Mouse (Mus musculus) kidney, adult 9 months (tissue): ENCODE data around the gene Dyrk1a.

Source experiments
- DNase-seq: peaks from one replicate; pipeline ENCODE4 v3.0.0; 2022

The Dyrk1a gene

DNA sequence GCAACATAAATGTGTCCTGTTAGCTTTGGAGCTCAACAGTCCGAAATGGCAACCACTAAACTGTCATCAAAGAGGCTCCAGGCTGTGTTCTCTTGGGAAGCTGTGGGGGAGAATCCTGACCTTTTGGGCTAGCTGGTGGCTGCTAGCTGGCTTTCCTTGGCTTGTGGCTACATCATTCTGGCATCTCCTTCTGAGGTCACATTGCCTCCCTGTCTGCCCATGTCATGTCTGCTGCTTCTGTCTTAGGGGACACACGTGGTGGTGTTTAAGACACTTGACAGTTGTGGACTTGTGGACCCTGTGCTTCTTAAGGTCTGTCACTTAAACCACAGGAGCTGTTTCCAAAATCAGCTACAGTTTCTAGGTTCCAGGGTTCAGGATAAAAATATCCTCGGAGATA is 21.7 kb downstream of the Dyrk1a start:
- no peak for DNase-seq

DNA sequence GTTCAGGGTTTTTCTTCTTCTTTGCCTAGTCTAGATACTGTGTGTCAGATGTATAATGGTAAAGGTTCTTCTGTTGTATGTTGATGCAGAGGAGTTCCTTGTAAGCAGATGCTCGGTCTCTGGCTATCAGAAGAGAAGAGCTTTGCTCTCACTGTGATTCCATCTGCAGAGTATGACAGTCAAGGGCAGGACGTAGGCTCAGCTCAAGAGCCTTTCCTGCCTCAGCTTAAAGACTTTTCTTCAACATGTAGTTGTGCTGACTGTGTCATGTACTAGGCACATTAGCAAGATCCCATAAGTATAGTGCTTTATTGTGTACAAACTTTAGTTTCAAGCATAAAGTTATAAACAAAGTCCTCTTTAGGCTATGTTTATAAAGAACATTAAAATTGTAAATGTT is 26.8 kb downstream of the Dyrk1a start:
- DNase-seq: no peak

DNA sequence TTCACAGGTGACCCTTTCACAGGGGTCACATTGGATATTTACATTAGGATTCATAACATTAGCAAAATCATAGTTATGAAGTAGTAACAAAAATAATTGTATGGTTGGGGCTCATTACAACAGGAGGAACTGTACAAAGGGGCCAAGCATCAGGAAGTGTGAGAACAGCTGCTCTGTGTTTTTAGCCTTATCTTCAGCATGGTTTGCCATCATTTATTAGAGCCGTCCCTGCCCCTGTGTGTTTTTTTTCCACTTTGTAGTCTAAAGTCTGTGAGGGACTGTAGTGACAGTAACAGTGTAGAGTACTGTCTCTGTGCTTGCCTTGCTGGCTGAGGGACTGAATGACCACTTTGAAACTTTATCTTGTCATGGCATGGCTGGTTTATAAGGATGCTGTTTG is 27.8 kb downstream of the Dyrk1a start:
- DNase-seq: no peak

DNA sequence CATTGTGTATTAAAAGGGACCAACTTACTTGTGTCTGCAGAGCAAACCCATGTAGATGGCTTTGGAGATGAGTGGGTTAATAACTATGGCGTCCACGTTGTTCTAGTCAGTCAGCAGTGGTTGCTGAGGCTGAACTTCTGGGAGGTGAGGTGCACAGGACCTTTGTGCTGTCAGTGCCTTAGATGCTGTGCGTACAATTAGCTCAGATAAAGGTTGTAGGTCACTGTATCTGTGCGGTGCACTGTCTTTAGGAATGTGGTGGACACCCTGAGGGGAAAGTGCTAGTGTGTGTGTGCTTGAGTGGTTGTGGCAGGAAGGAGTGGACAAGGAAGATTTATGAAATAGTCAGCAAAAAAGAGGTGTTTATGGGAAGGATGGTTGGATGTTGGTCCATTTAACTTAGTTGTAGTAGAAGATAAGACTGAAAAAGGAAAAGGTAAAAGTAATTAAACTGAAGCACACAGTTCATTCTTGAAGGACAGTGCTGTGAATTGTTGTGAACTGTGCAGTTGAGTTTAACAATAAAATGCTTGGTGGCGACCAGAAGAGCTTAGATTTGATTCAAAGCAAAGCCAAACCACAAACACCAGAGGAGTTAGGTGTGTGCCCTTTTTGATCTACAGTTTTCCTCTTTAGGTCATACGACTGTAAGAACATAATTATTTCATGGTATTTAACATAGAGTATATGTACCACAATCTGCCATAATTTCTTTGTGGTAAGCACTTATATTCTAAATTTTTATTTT is 30.3 kb downstream of the Dyrk1a start:
- DNase-seq: no peak

DNA sequence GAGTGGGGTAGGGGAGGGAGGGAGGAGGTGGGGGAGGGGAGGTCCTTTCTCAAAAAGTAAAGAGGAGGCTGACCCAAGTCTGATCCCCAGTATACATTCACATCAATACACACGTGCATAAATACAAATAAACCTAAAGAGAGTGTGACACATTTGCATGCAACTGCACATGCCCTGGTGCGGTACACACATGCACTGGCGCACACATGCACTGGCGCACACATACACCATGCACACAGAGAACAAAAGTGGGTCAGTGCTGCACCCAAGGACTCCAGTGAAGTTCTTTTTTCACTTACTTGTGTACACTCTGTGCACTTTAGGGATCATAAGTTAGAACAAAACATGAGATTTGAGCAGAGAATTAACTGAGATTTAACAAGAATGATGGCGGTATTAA is 31.3 kb downstream of the Dyrk1a start:
- DNase-seq: no peak

DNA sequence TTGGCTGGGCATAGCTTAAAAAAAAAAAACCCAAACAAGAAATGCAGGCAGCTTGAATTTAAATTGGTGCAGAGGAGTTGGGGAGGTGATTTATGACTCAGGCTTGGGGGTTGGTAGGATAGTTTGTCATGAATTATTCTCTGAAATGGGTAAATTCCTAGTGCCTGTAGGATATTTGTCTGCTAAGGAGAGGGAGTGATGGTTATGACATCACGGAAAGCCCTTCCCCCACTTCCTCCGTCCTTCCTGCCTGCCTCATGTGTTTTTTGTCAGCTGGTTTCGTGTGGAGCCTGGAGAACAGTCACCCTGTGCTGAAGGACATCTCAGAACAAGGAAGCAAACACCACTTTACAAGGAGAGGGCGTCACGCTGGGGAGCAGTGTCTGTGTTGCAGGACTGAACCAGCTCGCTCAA is 31.7 kb downstream of the Dyrk1a start:
- peak; percentile 70 for DNase-seq

DNA sequence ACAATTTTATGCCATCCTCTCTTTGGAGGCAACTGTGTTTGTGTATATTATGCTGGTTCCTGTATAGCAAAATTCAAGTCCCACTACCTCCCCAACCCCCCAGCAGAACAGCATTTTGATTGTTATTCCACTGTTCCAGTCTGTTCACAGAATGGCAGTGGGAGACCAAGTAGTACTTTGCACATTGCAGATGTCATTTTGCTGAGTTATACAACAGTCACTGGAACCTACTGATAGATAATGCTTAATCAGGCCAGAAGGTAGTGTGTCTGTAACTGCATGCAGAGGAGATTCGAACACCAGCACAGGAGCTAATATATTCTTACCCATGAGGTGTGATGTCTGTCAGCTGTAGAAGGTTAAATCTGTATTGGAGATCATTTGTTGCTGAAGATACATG is 32.4 kb downstream of the Dyrk1a start:
- DNase-seq: no peak

DNA sequence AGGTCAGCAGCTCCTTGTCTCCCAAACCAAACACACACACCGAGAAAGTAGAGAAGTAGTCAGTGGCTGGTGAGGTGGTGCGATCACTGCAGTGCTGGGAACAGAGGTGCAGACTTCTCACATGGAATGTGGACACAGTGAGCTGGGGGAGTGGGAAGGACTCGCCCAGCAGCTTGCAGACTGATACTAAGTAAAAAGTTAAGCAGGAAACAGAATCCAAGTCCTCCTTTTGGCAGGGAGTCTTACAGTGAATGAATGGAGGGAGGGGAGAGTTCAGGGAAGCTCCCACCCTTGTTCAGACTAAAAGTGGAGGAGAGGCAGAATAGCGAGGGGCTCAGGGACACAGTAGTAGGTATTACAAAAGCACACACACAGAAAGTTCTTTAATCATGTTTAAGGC is 32.9 kb downstream of the Dyrk1a start:
- no peak for DNase-seq

DNA sequence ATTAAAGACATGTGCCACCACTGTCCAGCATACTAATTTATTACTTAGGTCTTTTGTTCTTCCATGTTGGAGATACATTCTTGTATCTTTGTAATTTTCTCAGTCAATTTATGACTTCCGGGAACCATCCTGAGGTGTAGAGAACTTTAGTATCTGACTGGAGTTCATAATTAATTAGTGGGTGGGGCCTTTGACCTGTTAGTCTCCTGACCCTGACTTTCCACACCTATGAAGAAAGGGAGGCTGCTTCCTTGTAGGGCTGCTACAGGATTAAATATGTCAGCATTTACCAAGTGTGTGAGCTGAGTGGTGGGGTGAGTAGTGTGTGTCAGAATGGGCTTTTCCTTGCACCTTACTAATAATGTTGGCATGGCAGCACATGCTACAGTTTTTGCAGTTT is 36.4 kb downstream of the Dyrk1a start:
- DNase-seq: peak; percentile 48

DNA sequence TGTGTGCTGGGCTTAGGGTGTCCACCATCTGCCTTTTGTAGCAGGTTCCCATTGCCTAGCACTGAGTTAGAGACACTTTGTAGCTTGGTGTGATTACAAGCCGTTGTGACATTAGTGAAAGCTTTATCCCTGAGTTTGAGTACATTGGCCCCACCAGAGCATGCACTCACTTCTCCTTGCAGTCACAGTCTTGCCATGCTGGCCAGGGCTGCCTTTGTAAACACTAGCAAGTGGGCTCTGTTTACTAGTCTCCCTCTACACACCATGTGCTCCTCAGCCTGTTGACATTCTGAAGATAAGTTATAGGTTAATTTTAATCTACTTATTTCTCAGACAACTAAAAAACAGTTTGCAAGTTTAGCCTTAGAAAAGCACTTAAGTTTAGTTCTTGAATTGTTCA is 37.7 kb downstream of the Dyrk1a start:
- DNase-seq: no peak

DNA sequence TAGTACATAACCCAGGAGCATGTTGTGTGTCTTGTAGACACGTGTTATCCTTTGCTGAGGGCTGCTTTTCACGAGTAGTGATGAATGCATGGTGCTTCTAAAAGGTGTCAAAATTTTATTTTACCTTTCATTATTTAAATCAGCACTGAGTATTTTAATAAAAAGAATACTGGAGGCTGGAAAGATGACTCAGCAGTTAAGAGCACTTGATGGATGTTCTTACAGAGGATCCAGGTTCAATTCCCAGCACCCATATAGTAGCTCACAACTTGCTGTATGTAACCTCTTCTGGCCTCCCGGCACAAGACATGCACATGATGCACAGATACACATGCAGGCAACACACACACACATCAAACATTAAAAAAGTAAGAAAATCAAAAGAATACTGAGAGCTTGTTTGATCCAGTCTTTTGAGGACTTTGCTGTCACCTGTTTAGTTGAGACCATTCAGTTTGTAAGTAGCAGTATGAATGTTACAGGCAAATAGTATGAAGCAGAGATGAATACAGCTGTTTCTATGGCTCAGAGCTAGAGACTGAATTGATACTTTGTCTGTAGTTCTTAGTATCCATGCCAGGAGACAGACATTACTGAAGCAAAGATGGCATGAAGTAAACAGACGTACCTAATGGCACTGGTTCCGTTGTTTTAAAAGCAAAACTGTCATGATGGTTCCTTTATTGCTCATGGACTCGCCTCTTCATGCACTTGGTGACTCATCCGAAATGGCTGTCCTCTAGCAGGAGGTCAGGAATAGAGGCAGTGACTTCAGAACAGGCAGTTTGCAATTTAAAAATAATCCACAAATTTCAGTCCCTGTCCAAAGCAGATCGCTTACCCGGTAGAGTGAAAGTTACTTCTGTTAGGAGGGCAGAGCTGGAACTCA is 39.1 kb downstream of the Dyrk1a start:
- DNase-seq: no peak

DNA sequence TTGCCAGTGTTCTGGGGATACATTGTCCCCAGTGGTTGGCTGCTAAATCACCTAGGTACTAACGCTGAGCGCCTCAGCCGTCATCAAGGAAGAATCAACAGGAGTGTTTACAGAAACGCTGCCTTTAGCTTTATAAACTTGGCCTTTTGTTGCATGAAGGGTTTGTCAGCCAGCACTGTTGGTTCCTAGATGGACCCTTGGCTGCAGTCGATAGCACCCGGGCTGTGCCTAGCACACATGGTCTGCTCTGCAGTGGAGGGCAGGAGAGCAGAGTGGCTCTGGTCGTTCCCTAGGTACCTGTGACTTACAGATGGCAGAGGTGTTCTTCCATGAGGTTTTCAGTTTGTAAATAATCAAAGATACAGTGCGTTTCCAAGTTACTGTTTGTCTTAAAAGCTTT is 42.8 kb downstream of the Dyrk1a start:
- no peak for DNase-seq

DNA sequence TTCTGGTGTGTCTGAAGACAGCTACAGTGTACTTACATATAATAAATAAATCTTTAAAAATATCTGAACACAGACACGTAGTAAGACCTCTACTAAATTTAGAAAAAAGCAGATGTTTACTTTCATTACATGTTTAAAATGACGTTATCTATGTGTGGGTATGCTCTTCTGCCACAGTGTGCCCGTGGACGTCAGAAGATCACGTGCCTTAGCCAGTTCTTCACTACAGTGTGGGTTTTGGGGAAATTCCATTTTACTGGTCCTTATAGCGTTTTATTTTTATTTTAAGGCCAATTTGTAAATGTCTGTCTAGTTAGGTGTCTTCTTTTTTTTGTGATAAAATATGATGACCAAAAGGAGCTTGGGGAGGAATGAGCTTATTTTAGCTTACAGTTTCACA is 47.4 kb downstream of the Dyrk1a start:
- no peak for DNase-seq

DNA sequence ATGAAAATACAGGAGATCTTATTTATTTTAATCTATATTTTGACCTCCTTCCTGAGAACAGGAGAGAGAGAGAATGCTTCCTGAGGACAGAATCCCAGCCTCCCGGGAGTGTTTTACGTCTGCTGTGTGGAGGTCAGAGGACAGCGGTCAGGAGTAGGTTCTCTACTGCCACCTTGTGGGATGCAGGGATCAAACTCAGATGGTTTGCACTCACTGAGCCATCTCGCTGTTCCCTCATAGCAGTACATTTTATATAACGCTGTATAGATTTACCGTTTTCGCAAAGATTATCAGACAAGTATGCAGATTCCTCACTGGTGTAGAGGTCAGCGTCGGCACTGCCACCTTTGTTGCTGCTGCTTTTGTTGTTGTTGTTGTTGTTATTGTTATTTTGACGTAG is 48.7 kb downstream of the Dyrk1a start:
- peak; percentile 80 for DNase-seq

DNA sequence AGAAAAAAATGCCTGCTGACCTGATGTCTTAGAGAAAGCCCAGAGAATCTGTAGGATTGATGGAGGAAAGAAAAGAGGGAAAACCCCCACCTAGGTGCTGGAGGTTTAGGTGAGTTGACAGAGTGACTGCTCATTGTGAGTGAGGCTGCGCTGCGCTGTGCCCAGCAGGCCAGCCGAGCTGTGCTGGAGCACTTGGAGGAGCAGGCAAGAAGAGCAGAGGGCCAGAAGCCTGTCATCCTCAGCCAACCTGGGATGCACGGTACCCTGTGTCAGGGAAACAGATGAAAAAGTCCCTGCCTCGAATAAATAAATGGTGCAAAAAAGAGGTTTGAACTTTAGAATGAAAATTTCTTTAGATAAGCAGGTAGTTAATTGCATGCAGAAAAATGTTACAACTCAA is 49.5 kb downstream of the Dyrk1a start:
- DNase-seq: no peak

DNA sequence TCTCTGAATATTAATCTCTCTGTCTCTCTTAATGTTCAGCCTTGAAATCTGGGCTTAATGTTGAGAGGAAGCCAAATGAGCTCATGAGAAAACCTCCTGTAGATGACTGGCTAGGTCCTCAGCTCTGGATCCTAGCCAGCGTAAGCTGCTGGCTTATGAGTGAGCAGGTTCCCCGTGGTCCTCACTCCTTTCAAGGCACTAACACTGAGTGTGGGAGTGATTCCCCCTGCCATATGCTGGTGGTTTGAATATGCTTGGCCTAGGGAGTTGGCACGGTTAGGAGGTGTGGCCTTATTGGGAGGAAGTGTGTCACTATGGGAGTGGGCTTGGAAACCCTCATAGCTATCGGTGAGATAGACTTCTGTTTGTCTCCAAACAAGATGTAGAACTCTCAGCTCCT is 55.1 kb downstream of the Dyrk1a start:
- DNase-seq: no peak

DNA sequence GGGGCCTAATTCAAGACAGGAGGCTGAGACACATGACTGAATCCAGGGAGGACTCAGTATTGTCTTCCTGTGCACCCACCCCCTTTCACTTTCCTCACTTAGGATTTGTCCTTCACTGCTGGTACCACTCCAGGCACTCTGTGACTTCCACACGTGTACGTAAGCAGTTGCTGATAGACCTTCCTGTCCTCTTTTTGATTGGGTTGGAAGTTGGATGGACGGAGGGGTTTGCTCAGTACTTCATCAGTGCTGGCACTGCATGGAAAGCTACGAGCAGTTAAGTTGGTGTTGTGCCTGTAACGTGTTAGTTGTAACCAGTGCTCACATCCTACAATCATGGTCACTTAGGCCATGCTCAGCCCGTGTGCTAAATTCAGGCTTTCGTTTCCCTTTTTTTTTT is 55.8 kb downstream of the Dyrk1a start:
- DNase-seq: no peak

DNA sequence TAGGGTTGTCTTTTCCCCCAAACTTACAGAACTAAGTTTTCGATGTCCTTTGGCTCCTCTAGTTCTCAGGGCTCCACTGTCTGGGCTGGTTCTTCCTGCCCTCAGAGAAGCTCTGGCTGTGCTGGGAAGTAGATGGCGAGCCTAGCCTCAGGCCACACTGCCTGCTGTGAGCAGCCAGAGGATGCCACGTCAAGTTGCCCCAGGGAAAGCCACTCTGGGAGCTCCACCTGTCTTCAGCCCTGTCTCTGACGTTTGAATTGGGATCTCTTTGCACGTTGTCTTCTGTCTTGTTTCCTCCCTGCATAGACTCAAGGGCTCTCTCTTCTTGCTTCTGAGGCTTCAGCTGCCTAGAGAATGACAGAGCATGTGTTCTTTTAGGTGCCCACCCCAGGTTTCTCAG is 57.9 kb downstream of the Dyrk1a start:
- DNase-seq: no peak

DNA sequence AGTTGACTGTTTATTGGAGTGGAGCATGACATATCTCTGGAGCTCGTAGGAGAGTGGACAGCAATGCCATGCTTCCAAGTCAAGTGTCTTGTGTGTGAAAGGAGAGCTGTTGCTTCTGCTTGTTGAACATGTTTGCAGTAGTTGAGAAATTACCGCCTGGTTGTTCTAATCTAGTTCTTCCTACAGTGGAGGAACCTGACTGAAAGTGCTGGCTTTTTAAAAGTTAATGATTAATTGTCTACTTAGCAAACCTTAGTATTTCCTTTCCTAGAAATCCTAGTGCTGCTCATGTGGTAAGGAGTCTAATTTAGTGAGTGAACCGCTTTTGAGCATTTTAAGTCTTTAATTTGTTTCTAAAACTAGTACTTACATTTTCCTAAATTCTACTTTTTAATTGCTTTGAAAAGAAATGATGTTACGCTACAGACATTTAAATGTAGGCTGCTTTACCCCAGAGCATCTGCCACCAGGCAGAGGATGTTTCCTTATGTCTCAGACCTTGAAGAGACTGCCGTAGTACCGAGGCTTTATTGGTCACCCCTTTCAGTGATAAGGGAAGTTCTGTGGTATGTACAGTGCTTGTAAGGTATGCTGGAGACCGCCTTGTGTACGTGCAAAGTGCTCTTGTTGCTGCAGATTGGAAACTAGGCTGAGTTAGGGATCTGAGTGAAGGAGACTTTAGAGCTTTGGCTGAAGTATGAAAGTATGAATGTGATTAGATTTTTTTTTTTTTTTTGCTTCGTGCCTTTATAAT is 59.3 kb downstream of the Dyrk1a start:
- peak; percentile 46 for DNase-seq

DNA sequence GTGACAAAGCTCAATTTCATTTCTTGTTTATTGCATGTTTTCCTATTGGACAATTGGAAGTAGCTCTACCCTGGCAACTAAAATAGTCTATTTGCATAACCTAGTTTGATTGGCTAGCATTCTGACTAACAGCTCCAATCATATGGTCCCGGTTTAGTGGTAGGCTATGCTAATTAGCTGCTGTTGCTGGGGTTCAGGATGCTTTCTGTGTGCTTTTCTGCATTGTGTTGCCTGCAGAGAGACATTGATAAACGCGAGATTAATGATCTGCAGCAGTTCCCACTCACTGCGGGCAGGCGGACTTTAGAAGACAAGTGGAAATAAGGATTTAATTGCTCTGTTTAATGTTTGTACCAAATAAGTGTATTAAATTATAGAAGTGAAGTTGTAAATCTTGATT is 62.2 kb downstream of the Dyrk1a start:
- peak; percentile 88 for DNase-seq

DNA sequence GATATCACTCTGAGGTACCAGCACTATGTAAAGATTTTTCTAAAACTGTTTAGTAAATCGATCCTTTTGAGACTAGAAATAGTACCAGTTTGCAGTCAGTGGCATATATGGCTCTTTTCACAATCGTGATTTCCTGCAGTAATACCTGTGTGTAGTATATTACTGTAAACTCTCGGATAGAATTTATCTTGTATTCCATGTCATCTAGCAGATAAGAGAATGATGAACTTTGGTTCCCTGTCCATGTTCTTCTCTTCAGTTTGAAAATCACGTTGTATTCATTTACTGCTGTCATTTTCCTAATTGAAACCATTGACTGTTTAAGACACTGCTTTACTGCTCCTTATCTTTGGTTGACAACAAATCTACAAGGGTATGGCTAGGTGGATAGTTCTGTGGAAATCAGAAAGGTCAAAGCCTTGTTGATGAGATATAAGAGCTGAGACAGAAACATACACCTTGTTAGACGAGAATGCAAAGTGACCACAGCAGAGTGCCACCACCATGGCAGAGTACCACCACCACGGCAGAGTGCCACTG is 62.7 kb downstream of the Dyrk1a start:
- DNase-seq: no peak

DNA sequence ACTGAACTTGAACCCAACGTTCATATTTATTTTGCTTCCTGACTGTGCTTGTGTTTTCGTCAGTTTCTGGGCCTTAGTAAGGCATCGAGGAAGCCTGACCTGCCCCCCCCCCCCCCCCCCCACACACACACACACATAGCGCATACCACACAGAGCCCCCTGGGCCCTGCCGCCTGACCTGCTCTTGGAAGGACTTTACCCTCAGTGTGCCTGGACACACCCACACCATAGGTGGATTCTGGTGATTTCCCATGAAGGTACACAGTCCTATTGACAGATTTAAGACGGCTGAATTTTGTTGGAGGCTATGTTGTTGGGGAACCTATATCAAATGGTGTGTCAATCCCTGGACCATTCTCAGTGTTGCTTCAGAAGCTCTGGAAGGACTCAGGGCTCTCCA is 63.2 kb downstream of the Dyrk1a start:
- DNase-seq: no peak

DNA sequence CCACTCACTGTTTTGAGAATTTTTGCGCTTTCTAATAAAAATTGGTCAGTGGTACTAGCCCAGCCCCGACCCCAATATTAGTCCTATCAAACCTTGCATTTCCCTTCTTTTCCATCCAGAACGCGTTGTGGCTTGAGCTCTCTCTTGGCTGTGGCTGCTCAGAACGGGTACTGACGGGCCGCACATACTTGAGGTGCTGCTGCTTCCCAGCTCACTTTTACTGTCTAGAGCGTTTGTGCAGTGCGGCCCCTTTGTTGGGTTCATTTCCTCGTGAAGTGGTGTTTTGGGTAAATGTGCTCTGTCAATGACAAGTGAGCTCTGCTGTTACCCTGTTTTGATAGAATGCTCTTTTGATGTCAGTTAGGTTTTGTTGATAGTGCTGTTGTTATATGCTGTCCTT is 67.6 kb downstream of the Dyrk1a start:
- no peak for DNase-seq
